Mouse (Mus musculus) common myeloid progenitor, adult 5-6 weeks (primary cell): ENCODE data around the gene Dedd. TPM values are rescaled to one million over a fixed set of nuclear protein-coding genes. Genes with fewer than 3 reads are reported as not detected.
A peak's percentile ranks its signal among the peaks of the same experiment; 100 is the strongest.

ENCODE experiments used
- ATAC-seq: replicated peaks from 2 replicates; pipeline ENCODE4 v1.8.0; 2016; ENCODE audit warnings: low read depth, mild to moderate bottlenecking, moderate TSS enrichment, inconsistent platforms; ENCODE audit not compliant: poor library complexity, severe bottlenecking
- total RNA-seq: library from RNA; stranded (forward); fragments of 200-1000, 187-1606 nt; gene quantifications from 2 replicates; pipeline ENCODE4 v1.2.3, GENCODE M21; 2017

Dedd gene
- total RNA-seq, 1 experiment from 2014 or later = 16.4 TPM

DNA sequence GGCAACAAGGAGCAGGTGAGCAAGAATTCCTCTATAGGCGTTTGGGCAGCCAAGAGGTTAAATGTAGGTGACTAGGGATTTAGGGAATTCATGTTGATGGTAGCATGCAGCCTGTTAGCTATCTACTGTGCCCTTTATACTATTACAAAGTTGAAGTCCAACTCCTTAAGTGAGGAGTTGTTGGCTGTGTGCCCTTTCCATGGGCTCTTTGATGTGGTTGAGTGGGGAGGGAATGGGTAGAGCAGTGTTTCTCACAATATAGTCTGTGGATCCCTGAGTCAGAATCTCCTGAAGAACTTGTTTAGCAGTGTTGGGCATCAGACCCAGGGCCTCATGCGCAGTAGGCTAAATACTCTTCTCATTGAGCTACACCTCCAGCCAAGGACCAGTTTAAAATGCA, 27.9 kb downstream of the Dedd start:
- ATAC-seq = no peak

DNA sequence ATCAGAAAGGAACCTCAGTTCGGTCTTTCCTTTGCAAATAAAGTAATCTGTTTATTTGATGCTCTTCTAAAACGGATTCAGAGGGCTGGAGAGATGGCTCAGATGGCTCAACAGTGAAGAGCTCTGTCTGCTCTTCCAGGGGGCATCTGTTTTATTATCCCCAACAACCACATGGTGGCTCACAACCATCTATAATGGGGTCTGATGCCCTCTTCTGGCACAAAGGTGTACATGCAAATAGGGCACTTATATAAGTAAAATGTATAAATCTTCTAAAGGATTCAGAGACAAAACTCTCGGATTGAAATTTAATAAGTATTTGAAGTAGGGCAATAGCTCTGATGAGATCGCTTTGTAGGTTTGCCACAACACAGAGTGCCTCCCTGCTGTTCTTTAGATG, 29.5 kb downstream of the Dedd start:
- 0 out of 2 replicates have a peak, but pooled peaks have one; percentile 20 for ATAC-seq

DNA sequence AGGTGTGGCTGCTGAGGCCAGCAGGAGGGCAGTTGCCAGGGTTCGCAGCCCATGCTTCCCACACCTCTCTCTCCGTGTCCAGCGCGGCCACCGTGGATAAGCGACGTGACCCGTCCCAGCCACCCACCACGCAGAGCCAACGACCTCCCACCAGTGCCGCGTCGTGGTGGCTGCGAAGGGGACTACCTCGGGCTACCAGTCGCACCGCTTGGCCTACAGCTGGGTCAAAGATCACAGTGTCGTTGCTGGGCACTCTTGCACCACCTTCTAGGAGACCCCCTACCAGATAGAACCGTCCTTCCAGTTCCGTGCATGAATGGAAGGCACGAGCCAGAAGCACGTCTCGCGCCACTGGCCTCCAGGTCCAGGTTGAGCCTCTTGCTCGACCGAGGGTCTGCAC, 31.3 kb downstream of the Dedd start:
- ATAC-seq = peak; percentile 7; the same call in 1 of the 2 replicates

DNA sequence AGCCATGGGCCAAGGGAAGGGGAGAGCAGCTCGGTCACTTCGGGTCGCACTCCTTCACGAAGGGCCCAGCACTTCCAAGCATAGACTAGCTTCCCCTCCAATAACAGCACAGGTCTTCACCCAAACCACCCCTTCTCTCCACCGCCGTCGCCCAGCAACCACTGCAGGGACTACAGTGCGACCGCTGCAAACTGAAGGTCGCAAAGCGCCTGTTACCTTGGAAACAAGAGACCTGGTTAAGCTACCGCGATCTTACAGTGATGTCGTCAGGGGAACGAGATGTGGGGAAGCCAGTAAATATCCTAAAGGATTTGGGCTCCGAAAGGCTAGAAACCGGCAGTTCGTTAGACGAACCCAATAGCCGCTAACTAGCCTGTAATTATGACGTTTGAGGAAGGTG, 31.7 kb downstream of the Dedd start, which contains the start of gene Klhdc9:
TSS of gene Klhdc9 (minus strand) at position 143 of the 400 bp plus-strand sequence.
- ATAC-seq = peak; percentile 95

DNA sequence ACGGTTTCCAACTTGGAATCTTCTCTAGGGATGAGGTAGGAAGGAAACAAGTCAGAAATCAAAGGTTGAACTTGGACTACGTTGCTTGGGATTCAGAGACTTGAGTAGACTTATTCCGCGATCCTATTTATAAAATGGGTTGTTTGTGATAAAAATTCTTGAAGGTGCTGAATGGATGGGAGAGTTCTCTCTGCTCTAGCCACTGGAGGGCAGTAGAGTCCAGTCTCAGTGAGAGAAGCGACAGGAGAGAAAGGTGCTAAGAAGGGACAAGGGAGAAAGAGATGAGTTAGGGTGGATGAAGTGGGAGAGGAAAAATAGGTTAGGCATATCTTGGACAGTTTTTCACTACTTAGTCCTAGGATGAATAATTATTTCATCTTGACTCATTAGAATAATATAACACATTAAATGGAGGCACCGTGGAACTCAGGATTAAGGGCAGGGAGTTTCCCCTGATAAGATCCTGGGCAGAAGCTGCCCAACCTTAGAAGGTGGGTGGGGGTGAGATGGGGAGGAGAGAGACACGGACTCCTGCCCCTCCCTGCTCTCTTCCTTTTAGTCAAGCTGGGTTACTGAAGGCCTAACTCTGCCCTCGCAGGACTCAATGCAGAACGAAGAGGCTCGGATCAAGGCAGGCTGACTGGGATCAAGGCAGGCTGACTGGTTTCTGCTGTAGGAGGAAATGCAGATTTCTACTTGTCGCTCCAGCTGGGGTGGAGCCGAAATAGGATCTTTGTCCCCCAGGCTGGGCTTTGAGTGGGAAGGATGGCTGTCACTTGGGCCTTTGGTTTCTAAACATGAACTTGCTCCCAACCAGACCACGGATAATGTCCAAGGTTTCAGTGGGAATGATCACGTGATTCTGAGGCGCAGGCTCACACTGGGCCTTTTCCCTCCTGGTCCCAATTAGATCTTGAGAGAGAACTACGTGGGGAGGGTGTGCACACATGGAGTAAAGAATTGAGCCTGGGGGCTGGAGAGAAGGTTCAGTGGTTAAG, 32.5 kb downstream of the Dedd start:
- ATAC-seq = peak; percentile 67

DNA sequence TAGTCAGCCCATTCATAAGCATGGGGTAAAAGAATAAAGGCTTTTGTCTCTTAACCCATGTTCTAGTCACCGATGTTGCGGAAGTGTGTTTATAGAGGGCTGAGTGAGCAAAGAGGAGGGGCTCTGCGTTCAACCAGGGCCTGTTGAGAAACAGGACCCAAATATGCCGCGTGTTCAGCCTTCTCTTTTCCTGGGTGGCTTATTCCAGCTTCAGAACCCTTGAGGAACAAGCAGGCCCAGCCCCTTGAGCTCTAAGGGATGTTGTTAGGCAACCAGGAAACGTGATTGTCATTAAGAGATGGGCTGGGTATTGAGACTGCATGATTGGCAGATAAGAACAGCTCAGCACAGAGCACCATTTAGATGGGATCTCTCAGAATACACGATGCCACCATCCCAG, 37.0 kb downstream of the Dedd start:
- ATAC-seq = no peak

DNA sequence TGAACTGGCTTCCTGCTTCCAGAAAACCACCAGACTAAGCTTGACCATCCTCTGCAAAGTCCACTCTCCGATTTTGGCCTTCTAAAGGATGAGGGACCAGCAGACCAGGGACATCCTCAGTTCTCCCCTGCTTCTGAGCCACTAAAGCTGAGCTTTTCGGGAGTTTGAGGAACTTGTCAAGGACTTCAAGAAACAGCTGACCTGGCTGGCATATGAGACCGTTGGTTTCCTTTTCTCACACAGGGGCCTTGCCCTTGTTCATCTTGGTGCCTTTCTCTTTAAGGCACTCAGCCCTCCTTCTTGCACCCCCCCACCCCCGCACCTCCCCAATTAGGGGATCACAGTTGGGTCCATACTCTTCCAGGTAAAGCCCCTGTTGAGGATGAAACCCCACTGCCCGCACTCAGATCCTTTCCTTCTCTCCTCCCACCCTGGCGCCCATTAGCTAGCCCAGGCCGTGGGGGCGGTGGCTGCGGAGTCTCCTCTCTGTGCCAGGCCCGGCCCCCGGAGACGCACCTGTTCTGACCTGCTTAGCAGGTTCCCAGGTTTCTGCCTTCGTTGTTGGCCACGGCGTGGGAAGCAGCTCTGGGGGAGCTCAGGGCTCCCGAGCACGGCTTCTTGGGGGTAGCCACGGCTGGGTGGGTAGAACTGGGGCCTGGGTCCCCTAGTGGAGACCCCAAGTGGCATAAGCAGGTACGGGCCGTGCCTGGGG, 41.1 kb downstream of the Dedd start, which contains the start of gene Nectin4:
TSS of gene Nectin4 (plus strand) at position 255 of the 712 bp plus-strand sequence.
- peak; percentile 66 for ATAC-seq

DNA sequence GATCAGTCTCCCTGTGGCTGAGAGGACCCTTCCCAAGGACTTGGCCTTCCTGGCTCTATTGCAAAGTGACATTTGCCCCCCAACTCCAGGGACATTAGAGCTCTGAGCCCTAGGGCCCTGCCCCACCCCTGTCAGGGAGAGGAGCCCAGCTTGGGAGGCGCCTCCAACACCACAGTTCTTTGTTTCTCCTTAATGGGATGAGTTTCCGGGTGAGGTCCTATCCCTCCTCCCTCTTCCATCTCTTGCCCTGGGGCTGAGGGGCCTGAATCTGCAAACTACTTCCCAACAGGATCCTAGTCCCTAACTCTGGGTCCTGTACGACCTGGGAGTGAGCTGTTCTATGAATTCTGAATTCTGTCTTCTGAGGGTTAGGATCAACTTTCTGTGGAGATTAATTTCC, 43.9 kb downstream of the Dedd start:
- no peak for ATAC-seq

DNA sequence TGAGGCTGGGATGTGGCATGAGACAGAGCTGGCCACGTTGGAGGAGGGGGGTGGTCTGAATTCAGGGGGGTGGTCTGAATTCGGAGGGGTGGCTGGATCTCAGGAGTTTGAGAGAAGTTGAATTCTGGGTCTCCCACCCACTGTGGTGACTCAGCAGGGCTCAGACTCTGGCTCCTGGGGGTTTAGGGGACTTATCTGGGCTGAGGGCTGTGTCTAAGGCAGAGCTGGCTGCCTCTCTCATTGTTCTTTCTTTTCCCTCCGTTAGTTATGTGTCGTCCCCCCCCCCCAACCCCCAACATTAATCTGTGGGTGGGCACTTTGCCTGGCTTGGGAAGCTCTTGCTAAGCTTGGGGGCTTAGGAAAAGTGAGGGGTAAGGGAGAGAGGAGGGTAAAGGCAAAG, 45.0 kb downstream of the Dedd start:
- ATAC-seq = no peak

DNA sequence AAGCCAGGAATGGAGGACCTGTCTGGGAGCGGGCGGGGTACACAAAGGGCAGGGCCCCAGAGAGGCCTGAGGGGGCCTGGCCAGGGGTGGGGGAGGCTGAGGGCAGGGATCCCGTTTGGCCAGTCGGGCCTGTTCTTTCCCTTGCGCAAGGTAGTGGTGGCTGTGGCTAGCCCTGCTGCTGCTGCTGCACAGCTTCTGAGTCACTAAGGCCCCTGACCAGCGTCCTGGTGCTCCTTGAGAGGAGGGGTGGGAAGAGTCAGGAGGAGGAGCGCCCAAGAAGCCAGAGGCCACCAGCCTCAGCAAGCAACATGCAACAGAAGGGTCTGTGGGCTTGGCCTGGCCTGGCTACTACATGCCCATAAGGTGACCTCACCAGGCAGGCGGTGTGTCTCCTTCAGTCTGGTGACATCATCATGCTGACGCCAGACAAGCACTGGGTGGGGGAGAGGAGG, 46.7 kb downstream of the Dedd start:
- peak; percentile 42 for ATAC-seq

DNA sequence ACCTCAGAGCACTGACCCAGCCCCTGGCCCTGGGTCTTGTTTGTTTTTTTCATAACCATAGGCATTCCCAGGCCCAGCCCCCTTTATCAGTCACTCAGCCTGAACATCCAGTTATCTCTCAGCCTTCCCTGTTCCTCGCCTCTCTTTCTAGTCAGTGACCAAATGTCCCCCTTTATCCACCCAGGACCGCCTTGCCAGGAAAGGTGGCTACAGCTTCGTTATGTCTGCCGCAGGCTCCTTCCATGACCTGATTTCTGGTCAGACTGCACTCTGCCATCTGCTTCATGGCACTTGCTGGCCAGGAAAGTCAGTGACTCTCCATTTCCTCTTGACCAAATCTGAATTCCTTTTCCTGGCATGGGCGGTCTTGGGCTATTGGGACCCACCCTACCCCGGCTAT, 49.4 kb downstream of the Dedd start:
- no peak for ATAC-seq

DNA sequence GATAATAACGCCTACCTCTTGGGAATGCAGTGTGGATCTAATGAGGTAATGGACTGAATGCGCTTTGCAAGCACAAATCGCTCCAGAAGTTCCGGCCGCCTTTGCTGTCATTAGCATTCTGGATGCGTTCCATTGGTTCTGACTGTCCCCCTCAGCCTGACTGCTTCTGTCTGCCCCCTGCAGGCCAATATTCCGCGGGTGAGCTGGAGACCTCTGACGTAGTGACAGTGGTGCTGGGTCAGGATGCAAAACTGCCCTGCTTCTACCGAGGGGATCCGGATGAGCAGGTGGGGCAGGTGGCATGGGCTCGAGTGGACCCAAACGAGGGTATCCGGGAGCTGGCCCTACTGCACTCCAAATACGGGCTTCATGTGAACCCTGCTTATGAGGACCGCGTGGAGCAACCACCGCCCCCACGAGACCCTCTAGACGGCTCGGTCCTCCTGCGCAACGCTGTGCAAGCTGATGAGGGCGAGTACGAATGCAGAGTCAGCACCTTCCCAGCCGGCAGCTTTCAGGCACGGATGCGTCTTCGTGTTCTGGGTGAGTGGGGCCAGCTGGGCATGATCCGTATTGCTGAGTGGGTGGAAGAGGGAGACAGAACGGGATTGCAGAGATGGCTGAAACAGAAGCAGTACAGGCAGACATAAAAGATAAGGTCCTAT, 51.1 kb downstream of the Dedd start:
- ATAC-seq = peak; percentile 88

DNA sequence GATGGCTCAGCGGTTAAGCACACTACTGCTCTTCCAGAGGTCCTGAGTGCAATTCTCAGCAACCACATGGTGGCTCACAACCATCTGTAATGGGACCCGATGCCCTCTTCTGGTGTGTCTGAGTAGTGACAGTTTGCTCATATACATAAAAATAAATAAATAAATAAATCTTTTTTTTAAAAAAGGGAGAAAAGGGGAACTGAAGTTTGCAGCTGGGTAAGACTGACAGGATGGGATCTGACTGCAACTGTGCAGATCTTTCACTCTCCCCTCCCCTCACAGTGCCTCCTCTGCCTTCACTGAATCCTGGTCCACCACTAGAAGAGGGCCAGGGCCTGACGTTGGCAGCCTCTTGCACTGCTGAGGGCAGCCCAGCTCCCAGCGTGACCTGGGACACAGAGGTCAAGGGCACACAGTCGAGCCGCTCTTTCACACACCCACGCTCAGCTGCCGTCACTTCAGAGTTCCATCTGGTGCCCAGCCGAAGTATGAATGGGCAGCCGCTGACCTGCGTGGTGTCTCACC, 53.2 kb downstream of the Dedd start:
- ATAC-seq = peak; percentile 40

DNA sequence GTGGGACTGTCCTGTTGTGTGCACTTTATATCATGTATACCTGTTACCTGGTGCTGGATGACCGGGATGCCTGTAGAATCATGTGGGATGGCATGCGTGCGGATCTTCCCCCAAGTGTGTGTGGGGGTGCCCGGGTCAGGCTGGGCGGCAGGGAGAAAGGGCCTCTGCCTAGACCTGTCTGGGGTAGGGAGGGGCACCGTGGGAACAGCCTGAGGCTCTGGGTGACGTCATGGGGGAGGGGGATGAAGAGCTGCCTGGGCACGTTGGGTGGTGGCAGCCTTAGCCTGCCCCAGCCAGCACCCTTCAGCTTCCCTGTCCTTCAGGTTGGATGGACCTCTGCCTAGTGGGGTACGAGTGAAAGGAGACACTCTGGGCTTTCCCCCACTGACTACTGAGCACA, 55.4 kb downstream of the Dedd start:
- no peak for ATAC-seq

DNA sequence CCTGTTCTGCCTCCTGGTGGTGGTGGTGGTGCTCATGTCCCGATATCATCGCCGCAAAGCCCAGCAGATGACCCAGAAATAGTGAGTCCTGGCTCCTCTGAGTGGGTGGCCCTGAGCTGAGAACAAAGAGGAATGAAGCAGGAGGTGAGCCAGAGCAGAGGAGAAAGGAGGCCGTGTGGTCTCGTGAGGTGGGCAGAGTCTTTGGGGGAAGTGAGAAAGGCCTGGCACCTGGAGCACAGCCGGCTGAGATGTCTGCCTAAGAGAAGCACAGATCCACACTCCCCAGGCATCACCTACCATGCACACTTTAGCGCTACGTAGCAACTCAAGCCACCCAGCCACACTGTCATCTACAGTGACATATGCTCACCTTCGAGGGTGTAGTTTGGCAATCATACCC, 56.2 kb downstream of the Dedd start:
- no peak for ATAC-seq

DNA sequence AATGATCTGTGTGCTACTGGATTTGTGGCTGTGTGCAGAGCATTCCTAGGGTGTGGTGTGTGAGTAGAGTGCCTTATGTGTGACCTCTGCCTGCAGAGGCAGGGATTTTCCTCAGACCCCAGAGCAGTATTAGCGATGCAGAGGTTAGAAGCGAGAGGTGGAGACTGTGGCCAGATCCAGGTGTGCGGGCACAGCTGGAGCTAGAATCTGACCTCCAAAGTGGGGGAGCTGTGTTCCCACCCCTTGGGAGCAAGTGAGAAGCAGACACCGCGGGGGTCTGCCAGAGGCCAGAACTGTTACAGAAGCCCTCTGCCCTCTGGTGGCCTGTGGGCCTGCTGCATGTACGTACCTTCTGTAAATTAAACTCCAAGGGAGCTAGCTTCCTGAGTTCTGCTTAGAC, 58.2 kb downstream of the Dedd start:
- ATAC-seq = no peak

DNA sequence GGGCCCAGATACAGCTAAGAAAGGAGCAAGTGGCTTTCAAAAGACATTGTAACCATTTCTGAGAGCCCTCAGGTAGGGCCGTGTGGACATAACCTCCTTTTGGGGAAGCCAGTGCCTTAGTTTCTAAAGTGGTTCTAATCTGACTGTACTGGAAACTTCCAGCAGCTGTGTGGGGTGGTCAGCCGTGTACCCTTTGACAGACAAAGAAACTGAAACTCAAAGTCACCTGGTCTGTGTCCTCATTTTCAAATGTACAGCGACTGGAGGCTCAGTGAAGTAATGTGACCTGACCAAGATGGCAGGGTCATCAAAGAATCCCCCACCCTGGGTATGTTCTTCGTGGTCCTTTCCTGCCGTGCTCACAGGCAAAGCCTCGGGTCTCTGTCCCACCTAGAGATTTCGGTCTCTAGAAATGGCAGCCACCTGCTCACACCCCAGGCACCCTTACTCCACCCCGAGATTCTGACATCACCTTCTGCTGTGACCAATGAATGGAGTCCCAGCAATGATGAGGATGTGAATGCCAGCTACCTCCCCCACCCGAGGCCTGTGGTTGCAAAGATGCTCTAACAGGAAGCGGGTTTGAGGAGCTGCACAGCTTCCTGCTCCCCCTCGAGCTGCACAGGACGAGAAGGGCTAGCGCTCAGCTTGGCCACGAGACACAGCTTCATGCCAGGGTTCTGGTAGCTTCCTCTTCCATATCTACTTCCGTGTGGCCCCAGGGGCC, 59.6 kb downstream of the Dedd start, which contains the start of gene Arhgap30:
TSS of gene Arhgap30 (plus strand) at position 579 of the 727 bp plus-strand sequence.
- peak; percentile 83 for ATAC-seq

DNA sequence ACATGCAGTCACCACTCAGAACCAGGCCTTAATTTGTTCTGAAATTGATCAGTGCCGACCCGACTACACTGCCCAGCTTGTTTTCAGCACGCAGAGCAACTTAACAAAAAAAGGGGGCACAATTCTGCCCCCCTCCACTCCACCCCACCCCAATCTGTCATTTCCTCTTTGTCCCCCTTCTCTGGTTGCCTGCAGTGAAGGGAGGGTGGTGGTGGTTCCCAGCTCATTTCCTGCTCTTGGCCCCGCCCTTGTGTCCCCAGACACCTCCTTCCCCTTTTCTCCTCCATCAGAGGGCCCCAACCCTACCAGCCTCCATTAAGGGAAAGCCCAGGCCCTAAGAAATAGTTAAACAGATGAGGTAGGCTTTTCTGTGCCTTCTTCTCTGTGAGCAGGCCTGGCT, 61.2 kb downstream of the Dedd start:
- ATAC-seq = peak; percentile 82
